Mouse (Mus musculus) heart, postnatal 0 days (tissue): ENCODE measurements at regions not wholly inside any gene's neighbourhood (a gene's known extent, or its start where the extent isn't known, plus 50 kb on each side); places are given as distances from the start of the nearest gene placed in this dataset.

Experiments
- CTCF ChIP-seq: IDR thresholded peaks from 2 replicates; pipeline ENCODE4 v1.5.1; 2016; ENCODE audit warnings: antibody characterized with exemption, control low read depth, low read depth
- EP300 ChIP-seq: IDR thresholded peaks from 2 replicates; pipeline ENCODE4 v1.6.1; 2016; ENCODE audit warnings: antibody characterized with exemption, low read depth

- TF ChIP-seq EP300 (no peak), CTCF (no peak)
These were observed 267.5 kb upstream of the Dcn start for GRCm38 (mm10) chr10:97211785-97212398.
